Mouse (Mus musculus): ENCODE measurements at regions not wholly inside any gene's neighbourhood (a gene's known extent, or its start where the extent isn't known, plus 50 kb on each side); places are given as distances from the start of the nearest gene placed in this dataset.
A peak's percentile ranks its signal among the peaks of the same experiment; 100 is the strongest.

DNA sequence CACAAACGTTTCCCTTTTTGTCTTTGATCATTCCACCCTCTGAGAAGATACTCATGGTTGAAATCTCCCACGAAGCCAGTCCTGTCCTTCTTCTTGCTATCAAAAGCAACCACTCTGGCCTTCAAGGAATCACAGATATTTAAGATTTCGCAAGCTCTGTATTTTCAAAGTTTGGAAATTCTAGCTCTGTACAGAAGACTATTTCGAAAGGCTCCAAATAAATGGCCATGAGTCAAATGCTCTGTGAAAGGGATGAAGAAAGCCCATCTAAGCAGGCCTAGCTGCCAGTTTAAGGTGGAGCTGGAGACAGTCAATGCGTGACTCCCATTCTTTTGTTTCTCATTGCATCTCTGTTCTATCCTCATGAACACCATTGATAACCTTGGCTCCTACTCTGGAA, 363.5 kb upstream of the Runx1 start:
- no peak overlapping the region for H3K27ac ChIP-seq (ENCODE audit: low read depth)
- H3K9ac ChIP-seq (replicated peaks), result no peak overlapping the region
- no peak for TF ChIP-seq CTCF (IDR thresholded peaks at IDR 0.05; ENCODE audit: low read depth)
- no peak for TF ChIP-seq EP300 (IDR thresholded peaks at IDR 0.05; ENCODE audit: low read depth)
- H3K4me2 ChIP-seq (ENCODE audit: low read depth, low read length), result no peak overlapping the region
- ATAC-seq (no peak), DNase-seq (no peak)
- H3K36me3 ChIP-seq (replicated peaks; ENCODE audit: insufficient read depth, low read length), result no peaks in the 10 kb centered on the region
- H3K4me3 ChIP-seq (ENCODE audit: low read depth, low read length), result no peak overlapping the region
- H3K9me3 ChIP-seq (ENCODE audit: low read length), result no peaks in the 10 kb centered on the region
- H3K4me1 ChIP-seq (ENCODE audit: insufficient read depth), result no peaks in the 10 kb centered on the region
- 65% methylated on average over 5 of the region's 5 CpGs for WGBS (ENCODE audit: insufficient replicate concordance)
- H3K27me3 ChIP-seq (ENCODE audit: insufficient read depth, low read length), result no peaks in the 10 kb centered on the region

DNA sequence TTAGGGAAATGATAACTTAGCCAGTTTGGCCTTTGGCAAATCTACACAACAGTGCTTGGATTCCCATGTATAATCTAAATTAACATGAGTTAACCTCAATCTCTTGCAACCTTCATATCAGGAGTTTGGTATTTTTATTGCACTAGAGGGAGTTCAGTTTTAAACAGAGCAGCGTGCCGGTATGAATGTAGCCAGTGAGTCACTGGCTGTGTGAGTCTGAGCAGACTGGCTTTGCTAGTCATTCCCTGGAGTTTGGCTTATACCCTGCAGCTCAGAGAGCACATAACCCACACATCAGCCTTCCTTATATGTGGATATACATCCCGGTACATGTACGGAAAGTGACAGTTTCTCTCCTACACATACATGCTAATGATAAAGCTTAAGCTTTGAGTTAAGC, 360.6 kb upstream of the Runx1 start:
- no peak overlapping the region for H3K4me3 ChIP-seq (ENCODE audit: low read depth, low read length)
- DNase-seq (no peak), ATAC-seq (no peak)
- H3K4me2 ChIP-seq (ENCODE audit: low read depth, low read length), result no peak overlapping the region
- H3K36me3 ChIP-seq (replicated peaks; ENCODE audit: insufficient read depth, low read length), result no peaks in the 10 kb centered on the region
- WGBS (ENCODE audit: insufficient replicate concordance), result 83% methylated on average over 4 of the region's 4 CpGs
- H3K4me1 ChIP-seq (ENCODE audit: insufficient read depth), result no peaks in the 10 kb centered on the region
- no peak overlapping the region for H3K27ac ChIP-seq (ENCODE audit: low read depth)
- no peak overlapping the region for H3K9ac ChIP-seq (replicated peaks)
- no peaks in the 10 kb centered on the region for H3K9me3 ChIP-seq (ENCODE audit: low read length)
- no peaks in the 10 kb centered on the region for H3K27me3 ChIP-seq (ENCODE audit: insufficient read depth, low read length)
- TF ChIP-seq EP300 (IDR thresholded peaks at IDR 0.05; ENCODE audit: low read depth), result no peak
- TF ChIP-seq CTCF (IDR thresholded peaks at IDR 0.05; ENCODE audit: low read depth), result no peak

DNA sequence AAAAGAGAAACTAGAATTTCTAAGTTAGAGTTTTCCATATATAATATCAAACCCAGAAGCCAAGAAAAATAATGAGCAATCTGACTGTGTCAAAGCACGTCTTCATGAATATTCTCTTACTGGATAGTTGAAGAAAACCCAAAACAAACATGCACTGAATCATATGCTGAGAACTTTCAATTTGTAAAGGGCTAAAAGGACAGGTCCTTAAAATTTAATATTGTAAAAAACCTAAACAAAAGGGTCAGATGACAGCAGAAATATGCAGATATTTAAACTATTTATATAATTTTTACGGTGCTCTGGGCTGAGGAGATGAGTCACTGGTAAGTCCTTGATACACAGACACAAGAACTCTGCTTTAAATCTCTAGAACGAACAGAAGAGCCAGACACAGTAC, 356.7 kb upstream of the Runx1 start:
- ATAC-seq (no peak), DNase-seq (no peak)
- Histone ChIP-seq H3K9ac (replicated peaks) (no peak overlapping the region), H3K36me3 (replicated peaks; ENCODE audit: insufficient read depth, low read length) (no peaks in the 10 kb centered on the region), H3K4me3 (ENCODE audit: low read depth, low read length) (no peak overlapping the region), H3K4me2 (ENCODE audit: low read depth, low read length) (no peak overlapping the region), H3K9me3 (ENCODE audit: low read length) (no peaks in the 10 kb centered on the region), H3K27me3 (ENCODE audit: insufficient read depth, low read length) (0 out of 2 replicates have a peak, but pooled peaks cover under 1% of the 10 kb centered on the region), H3K4me1 (ENCODE audit: insufficient read depth) (no peaks in the 10 kb centered on the region), H3K27ac (ENCODE audit: low read depth) (no peak overlapping the region)
- WGBS (ENCODE audit: insufficient replicate concordance), result 79% methylated on average over 3 of the region's 3 CpGs
- TF ChIP-seq CTCF (IDR thresholded peaks at IDR 0.05; ENCODE audit: low read depth) (no peak), EP300 (IDR thresholded peaks at IDR 0.05; ENCODE audit: low read depth) (no peak)

DNA sequence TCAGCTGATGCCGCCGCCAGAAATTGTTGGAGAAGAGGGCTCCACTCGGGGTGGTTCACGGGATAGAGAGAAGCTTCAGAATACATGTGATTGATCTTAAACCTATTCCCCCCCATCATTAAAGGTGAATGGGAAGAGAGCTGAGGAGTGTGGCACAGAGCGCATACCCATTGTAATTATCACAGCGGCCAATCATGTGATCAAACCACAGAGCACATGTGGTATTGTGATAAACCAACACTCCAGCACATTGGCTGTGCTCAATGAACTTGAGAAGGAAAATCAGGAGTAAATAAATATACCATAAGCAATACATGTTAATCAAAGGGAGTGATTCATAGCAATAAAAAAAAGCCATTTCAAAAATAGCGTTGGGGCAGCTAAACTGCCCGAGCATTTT, 355.5 kb upstream of the Runx1 start:
- Histone ChIP-seq H3K9me3 (ENCODE audit: low read length) (no peaks in the 10 kb centered on the region), H3K4me2 (ENCODE audit: low read depth, low read length) (no peak overlapping the region), H3K36me3 (replicated peaks; ENCODE audit: insufficient read depth, low read length) (no peaks in the 10 kb centered on the region), H3K27me3 (ENCODE audit: insufficient read depth, low read length) (0 out of 2 replicates have a peak, but pooled peaks cover 3% of the 10 kb centered on the region), H3K4me3 (ENCODE audit: low read depth, low read length) (no peak overlapping the region), H3K4me1 (ENCODE audit: insufficient read depth) (no peaks in the 10 kb centered on the region), H3K9ac (replicated peaks) (no peak overlapping the region), H3K27ac (ENCODE audit: low read depth) (no peak overlapping the region)
- 82% methylated on average over 8 of the region's 8 CpGs for WGBS (ENCODE audit: insufficient replicate concordance)
- DNase-seq (no peak), ATAC-seq (no peak)
- TF ChIP-seq EP300 (IDR thresholded peaks at IDR 0.05; ENCODE audit: low read depth), result no peak
- TF ChIP-seq CTCF (IDR thresholded peaks at IDR 0.05; ENCODE audit: low read depth), result no peak

DNA sequence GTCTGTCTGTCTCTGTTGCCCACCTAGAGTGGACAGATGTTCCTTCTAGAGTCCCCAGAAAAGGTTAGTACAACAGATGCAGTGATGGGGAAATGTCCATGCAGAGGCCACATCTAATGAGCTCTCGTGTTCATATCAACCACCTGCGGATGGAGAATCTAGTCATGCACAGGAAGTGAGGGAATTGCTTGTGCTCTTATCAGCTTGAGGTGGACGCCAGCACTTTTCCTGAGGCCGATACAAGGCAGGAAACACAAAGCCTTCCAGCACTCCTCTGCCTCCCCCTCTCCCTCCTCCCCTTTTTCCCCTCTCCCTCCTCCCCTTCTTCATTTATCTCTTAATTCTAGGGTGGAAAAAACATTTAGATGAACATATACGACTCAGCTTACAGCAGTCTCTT, 354.3 kb upstream of the Runx1 start:
- Histone ChIP-seq H3K36me3 (replicated peaks; ENCODE audit: insufficient read depth, low read length) (no peaks in the 10 kb centered on the region), H3K27me3 (ENCODE audit: insufficient read depth, low read length) (0 out of 2 replicates have a peak, but pooled peaks cover 3% of the 10 kb centered on the region), H3K4me1 (ENCODE audit: insufficient read depth) (no peaks in the 10 kb centered on the region), H3K9me3 (ENCODE audit: low read length) (no peaks in the 10 kb centered on the region), H3K27ac (ENCODE audit: low read depth) (no peak overlapping the region), H3K4me2 (ENCODE audit: low read depth, low read length) (no peak overlapping the region), H3K9ac (replicated peaks) (no peak overlapping the region), H3K4me3 (ENCODE audit: low read depth, low read length) (no peak overlapping the region)
- no peak for TF ChIP-seq EP300 (IDR thresholded peaks at IDR 0.05; ENCODE audit: low read depth)
- WGBS (ENCODE audit: insufficient replicate concordance), result 26% methylated on average over 5 of the region's 5 CpGs
- DNase-seq (no peak), ATAC-seq (no peak)

DNA sequence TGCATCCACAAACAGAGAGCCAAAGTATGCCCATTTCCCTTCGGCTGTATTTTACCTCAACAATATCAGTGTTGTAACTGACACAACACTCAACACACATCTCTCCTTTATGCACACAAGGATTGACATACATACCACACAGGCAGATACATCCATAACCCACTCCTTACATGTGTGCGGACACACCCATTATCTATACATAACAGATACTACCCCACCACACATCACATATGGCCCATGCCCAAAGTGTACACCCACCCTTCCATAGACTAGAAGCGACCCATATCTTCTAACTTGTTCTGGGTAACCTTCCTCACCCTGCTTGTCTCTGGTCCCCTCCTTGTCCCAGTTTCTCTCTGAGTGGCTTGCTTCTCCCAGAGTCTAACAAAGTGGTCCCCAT, 340.7 kb upstream of the Runx1 start:
- no peak overlapping the region for H3K27ac ChIP-seq (ENCODE audit: low read depth)
- ATAC-seq (peak; percentile 56), DNase-seq (no peak)
- WGBS (ENCODE audit: insufficient replicate concordance), result 68% methylated on average over 3 of the region's 3 CpGs
- TF ChIP-seq CTCF (IDR thresholded peaks at IDR 0.05; ENCODE audit: low read depth), result no peak
- no peak for TF ChIP-seq EP300 (IDR thresholded peaks at IDR 0.05; ENCODE audit: low read depth)
- H3K9ac ChIP-seq (replicated peaks), result no peak overlapping the region
- no peaks in the 10 kb centered on the region for H3K4me1 ChIP-seq (ENCODE audit: insufficient read depth)
- H3K27me3 ChIP-seq (ENCODE audit: insufficient read depth, low read length), result no peaks in the 10 kb centered on the region
- no peak overlapping the region for H3K4me2 ChIP-seq (ENCODE audit: low read depth, low read length)
- H3K9me3 ChIP-seq (ENCODE audit: low read length), result no peaks in the 10 kb centered on the region
- no peaks in the 10 kb centered on the region for H3K36me3 ChIP-seq (replicated peaks; ENCODE audit: insufficient read depth, low read length)
- H3K4me3 ChIP-seq (ENCODE audit: low read depth, low read length), result no peak overlapping the region
